Mouse (Mus musculus): Measurements from ENCODE around the gene Prkag1.

DNA sequence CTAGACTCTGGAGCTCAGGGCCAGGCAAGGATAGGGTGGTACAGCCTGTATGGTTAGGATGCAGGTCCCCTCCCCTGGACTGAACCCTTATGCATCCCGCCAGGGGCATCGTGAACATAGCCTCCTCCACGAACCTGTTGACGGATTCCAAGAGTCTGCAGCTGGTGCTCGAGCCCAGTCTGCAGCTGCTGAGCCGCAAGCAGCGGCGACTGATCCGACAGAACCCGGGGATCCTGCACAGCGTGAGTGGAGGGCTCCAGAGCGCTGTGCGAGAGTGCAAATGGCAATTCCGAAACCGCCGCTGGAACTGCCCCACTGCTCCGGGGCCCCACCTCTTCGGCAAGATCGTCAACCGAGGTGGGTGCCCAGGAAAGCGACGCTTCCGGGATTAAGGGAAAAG lies 40.6 kb downstream of the Prkag1 start:
- TF ChIP-seq CTCF (IDR thresholded peaks at IDR 0.05; ENCODE audit: low read depth) = no peak
- TF ChIP-seq EP300 (IDR thresholded peaks at IDR 0.05; ENCODE audit: low read depth) = no peak

All from liver, postnatal 0 days (tissue).